Mouse (Mus musculus) intestine, embryonic 16.5 days (tissue): ENCODE measurements at regions not wholly inside any gene's neighbourhood (a gene's known extent, or its start where the extent isn't known, plus 50 kb on each side); places are given as distances from the start of the nearest gene placed in this dataset.

Experiments used
- ATAC-seq: fragments of 200-750 bp; cut with Nextera tagmentation; 2 replicates; pipeline ENCODE4 v1.8.0; 2017; ENCODE audit warnings: moderate TSS enrichment, moderate library complexity
- H3K27ac ChIP-seq: fragments of 300-500 bp; sonication (generic); 2 replicates; pipeline ENCODE4 v1.5.1; 2014; ENCODE audit warnings: mild to moderate bottlenecking, low read length
- H3K27me3 ChIP-seq: fragments of 300-500 bp; sonication (generic); replicated peaks from 2 replicates; pipeline ENCODE4 v1.6.1; 2014; ENCODE audit warnings: low read length, control low read depth, mixed read lengths; ENCODE audit not compliant: control insufficient read depth, insufficient read depth
- H3K36me3 ChIP-seq: fragments of 300-500 bp; sonication (generic); 2 replicates; pipeline ENCODE4 v1.6.1; 2014; ENCODE audit warnings: low read length, control low read depth; ENCODE audit not compliant: control insufficient read depth, insufficient read depth
- H3K4me1 ChIP-seq: fragments of 300-500 bp; sonication (generic); 2 replicates; pipeline ENCODE4 v1.6.1; 2014; ENCODE audit warnings: low read length, control low read depth, mixed read lengths; ENCODE audit not compliant: control insufficient read depth, insufficient read depth
- H3K4me2 ChIP-seq: fragments of 300-500 bp; sonication (generic); 2 replicates; pipeline ENCODE4 v1.6.1; 2014; ENCODE audit warnings: low read depth, low read length, control low read depth
- H3K4me3 ChIP-seq: fragments of 300-500 bp; sonication (generic); 2 replicates; pipeline ENCODE4 v1.5.1; 2014; ENCODE audit warnings: mild to moderate bottlenecking, low read length
- H3K9ac ChIP-seq: fragments of 300-500 bp; sonication (generic); 2 replicates; pipeline ENCODE4 v1.6.1; 2014; ENCODE audit warnings: low read depth, low read length
- H3K9me3 ChIP-seq: fragments of 300-500 bp; sonication (generic); 2 replicates; pipeline ENCODE4 v1.6.1; 2016; ENCODE audit warnings: low read length, control low read depth; ENCODE audit not compliant: control insufficient read depth
- WGBS: fragments of 180-500 bp; shearing (Covaris S2); extraction: QIAGEN DNeasy Blood & Tissue Kit; methylation state at CpG from one replicate; pipeline ENCODE4 v1.1.7; 2014; 5-methylcytosine and 5-hydroxymethylcytosine counted together

- Histone ChIP-seq H3K27ac (no peak overlapping the region), H3K9me3 (no peaks in the 10 kb centered on the region), H3K36me3 (no peaks in the 10 kb centered on the region), H3K4me3 (no peak overlapping the region), H3K4me1 (no peaks in the 10 kb centered on the region), H3K9ac (no peak overlapping the region), H3K4me2 (no peak overlapping the region), H3K27me3 (no peaks in the 10 kb centered on the region)
- no peak for ATAC-seq
- 97% methylated on average over 1 of the region's 1 CpGs for WGBS
Observed at GRCm38 (mm10) chr12:25367541-25367940, 270.6 kb upstream of the Id2 start.

GRCm38 (mm10) chr12:25365600-25366267, 268.8 kb upstream of the Id2 start:
- no peak overlapping the region for H3K4me3 ChIP-seq
- ATAC-seq = no peak
- 48% methylated on average over 3 of the region's 3 CpGs for WGBS
- H3K9ac ChIP-seq = no peak overlapping the region
- H3K4me2 ChIP-seq = no peak overlapping the region
- no peaks in the 10 kb centered on the region for H3K27me3 ChIP-seq
- H3K27ac ChIP-seq = no peak overlapping the region
- no peaks in the 10 kb centered on the region for H3K36me3 ChIP-seq
- no peaks in the 10 kb centered on the region for H3K4me1 ChIP-seq
- no peaks in the 10 kb centered on the region for H3K9me3 ChIP-seq

- no peaks in the 10 kb centered on the region for H3K4me1 ChIP-seq
- no peak overlapping the region for H3K4me2 ChIP-seq
- no peaks in the 10 kb centered on the region for H3K9me3 ChIP-seq
- WGBS = 59% methylated on average over 7 of the region's 7 CpGs
- no peaks in the 10 kb centered on the region for H3K27me3 ChIP-seq
- H3K4me3 ChIP-seq = no peak overlapping the region
- ATAC-seq = peak; percentile 53; the same call in 1 of the 2 replicates
- no peak overlapping the region for H3K9ac ChIP-seq
- no peak overlapping the region for H3K27ac ChIP-seq
- H3K36me3 ChIP-seq = no peaks in the 10 kb centered on the region
Observed at GRCm38 (mm10) chr12:25364966-25365568, 268.1 kb upstream of the Id2 start.

- Histone ChIP-seq H3K9me3 (no peaks in the 10 kb centered on the region), H3K27ac (no peak overlapping the region), H3K36me3 (no peaks in the 10 kb centered on the region), H3K4me2 (no peak overlapping the region), H3K4me3 (no peak overlapping the region), H3K27me3 (no peaks in the 10 kb centered on the region), H3K4me1 (no peaks in the 10 kb centered on the region), H3K9ac (no peak overlapping the region)
- 84% methylated on average over 9 of the region's 9 CpGs for WGBS
- ATAC-seq = no peak
Observed at GRCm38 (mm10) chr12:25363839-25364238, 266.9 kb upstream of the Id2 start.

GRCm38 (mm10) chr12:25363341-25363740, 266.4 kb upstream of the Id2 start:
- Histone ChIP-seq H3K4me2 (no peak overlapping the region), H3K4me3 (no peak overlapping the region), H3K36me3 (no peaks in the 10 kb centered on the region), H3K27ac (no peak overlapping the region), H3K9ac (no peak overlapping the region), H3K9me3 (no peaks in the 10 kb centered on the region), H3K27me3 (no peaks in the 10 kb centered on the region), H3K4me1 (no peaks in the 10 kb centered on the region)
- no peak for ATAC-seq
- 87% methylated on average over 3 of the region's 3 CpGs for WGBS

GRCm38 (mm10) chr12:25362771-25363170, 265.8 kb upstream of the Id2 start:
- Histone ChIP-seq H3K4me1 (no peaks in the 10 kb centered on the region), H3K27ac (no peak overlapping the region), H3K27me3 (no peaks in the 10 kb centered on the region), H3K9me3 (no peaks in the 10 kb centered on the region), H3K4me3 (no peak overlapping the region), H3K36me3 (no peaks in the 10 kb centered on the region), H3K4me2 (no peak overlapping the region), H3K9ac (no peak overlapping the region)
- 90% methylated on average over 4 of the region's 4 CpGs for WGBS
- ATAC-seq = no peak

GRCm38 (mm10) chr12:25360726-25361125, 263.8 kb upstream of the Id2 start:
- ATAC-seq = no peak
- 88% methylated on average over 2 of the region's 2 CpGs for WGBS
- Histone ChIP-seq H3K4me1 (no peaks in the 10 kb centered on the region), H3K9ac (no peak overlapping the region), H3K27ac (no peak overlapping the region), H3K4me3 (no peak overlapping the region), H3K9me3 (no peaks in the 10 kb centered on the region), H3K4me2 (no peak overlapping the region), H3K36me3 (no peaks in the 10 kb centered on the region), H3K27me3 (no peaks in the 10 kb centered on the region)

- Histone ChIP-seq H3K36me3 (no peaks in the 10 kb centered on the region), H3K4me2 (no peak overlapping the region), H3K27ac (no peak overlapping the region), H3K4me1 (no peaks in the 10 kb centered on the region), H3K9me3 (no peaks in the 10 kb centered on the region), H3K27me3 (no peaks in the 10 kb centered on the region), H3K4me3 (no peak overlapping the region), H3K9ac (no peak overlapping the region)
- WGBS = 95% methylated on average over 5 of the region's 5 CpGs
- ATAC-seq = no peak
Observed at GRCm38 (mm10) chr12:25359931-25360330, 263.0 kb upstream of the Id2 start.

- Histone ChIP-seq H3K27ac (no peak overlapping the region), H3K9ac (no peak overlapping the region), H3K4me2 (no peak overlapping the region), H3K4me3 (no peak overlapping the region), H3K27me3 (no peaks in the 10 kb centered on the region), H3K36me3 (no peaks in the 10 kb centered on the region), H3K4me1 (no peaks in the 10 kb centered on the region), H3K9me3 (no peaks in the 10 kb centered on the region)
- 84% methylated on average over 8 of the region's 8 CpGs for WGBS
- ATAC-seq = no peak
Observed at GRCm38 (mm10) chr12:25358846-25359525, 262.0 kb upstream of the Id2 start.
